Mouse (Mus musculus) testis, adult 2 months (tissue): ENCODE data around the gene Slc16a13.

ENCODE experiments used
- CTCF ChIP-seq: fragments of 200-500 bp; IDR thresholded peaks from 2 replicates; pipeline ENCODE4 v1.5.1; 2012; ENCODE audit warnings: low read depth, mild to moderate bottlenecking, inconsistent platforms, low read length, moderate library complexity; ENCODE audit not compliant: control insufficient read depth, insufficient read depth, insufficient replicate concordance
- POLR2A ChIP-seq: fragments of 200-500 bp; IDR thresholded peaks from 2 replicates; pipeline ENCODE4 v1.6.1; 2012; ENCODE audit warnings: low read depth, mild to moderate bottlenecking, inconsistent platforms, low read length, moderate library complexity; ENCODE audit not compliant: control insufficient read depth

DNA sequence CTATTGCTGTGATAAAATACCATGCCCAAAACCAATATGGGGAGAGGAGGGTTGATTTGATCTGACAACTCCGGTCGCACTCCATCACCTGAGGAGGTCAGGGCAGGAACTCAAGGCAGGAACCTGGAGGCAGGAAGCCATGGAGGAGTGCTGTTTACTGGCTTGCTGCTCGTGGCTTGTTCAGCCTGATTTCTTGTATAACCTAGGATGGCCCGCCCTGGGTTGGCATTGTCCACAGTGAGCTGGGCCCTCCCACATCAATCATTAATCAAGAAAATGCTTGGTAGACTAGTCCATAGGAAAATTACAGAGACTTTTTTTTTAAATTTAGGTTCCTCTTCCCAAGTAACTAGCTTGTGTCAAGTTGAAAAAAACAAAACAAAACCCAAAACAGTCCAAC, 46.4 kb downstream of the Slc16a13 start:
- TF ChIP-seq POLR2A (no peak), CTCF (no peak)
